Comparison of ENCODE assay signal across 8 mouse cellular contexts in genomic region chr9:31281663-31282015, GRCm38 (mm10). TPM values are rescaled to one million over a fixed set of nuclear protein-coding genes. Genes with fewer than 3 reads are reported as not detected.
A peak's percentile ranks its signal among the peaks of the same experiment; 100 is the strongest.
DNase-seq lines count a peak whose midpoint lies in the region; ATAC-seq and TF ChIP-seq lines count a peak whose summit lies in the region.

No protein-coding gene starts in this region.

- peak overlapping the region; percentile 87 for H3K4me3 ChIP-seq in left cerebral cortex, adult 2 months
- H3K4me3 ChIP-seq in heart, postnatal 0 days (ENCODE audit: low read depth, low read length): peak overlapping the region; percentile 77
- H3K4me3 ChIP-seq in liver, embryonic 12.5 days: peak overlapping the region; percentile 83
- H3K4me3 ChIP-seq in neural tube, embryonic 12.5 days: peak overlapping the region; percentile 84

- TF ChIP-seq EP300 in heart, postnatal 0 days (IDR thresholded peaks at IDR 0.05; ENCODE audit: low read depth): 0 out of 2 replicates have a peak, but pooled peaks have one; percentile 3

- intact Hi-C loops in left cerebral cortex, adult 2 months (cut with DNase I): loop anchor here (1.0 to 10.0 kb wide), 4 partner anchors 66 to 251 kb away; partner anchors contain the start of genes Aplp2 and Zbtb44
- intact Hi-C loops in left cerebral cortex, postnatal 14 days (cut with DNase I): loop anchor here (1.0 to 5.0 kb wide), 3 partner anchors 65 to 119 kb away; no protein-coding TSS in a partner anchor

- peak overlapping the region; percentile 89 for H3K9ac ChIP-seq in heart, postnatal 0 days (replicated peaks; ENCODE audit: low read depth, low read length)
- H3K9ac ChIP-seq in liver, embryonic 12.5 days: peak overlapping the region; percentile 98
- peak overlapping the region; percentile 95 for H3K9ac ChIP-seq in neural tube, embryonic 12.5 days

- H3K4me2 ChIP-seq in heart, postnatal 0 days (ENCODE audit: low read depth, low read length): peak overlapping the region; percentile 84
- peak overlapping the region; percentile 82 for H3K4me2 ChIP-seq in liver, embryonic 12.5 days
- H3K4me2 ChIP-seq in neural tube, embryonic 12.5 days (replicated peaks): peak overlapping the region; percentile 66

- ATAC-seq in heart, postnatal 0 days (ENCODE audit: insufficient read depth, low read depth): no peak
- ATAC-seq in liver, embryonic 12.5 days: no peak
- ATAC-seq in neural tube, embryonic 12.5 days (ENCODE audit: low FRiP score, low read depth): no peak

- H3K27me3 ChIP-seq in heart, postnatal 0 days (ENCODE audit: control insufficient read depth, insufficient read depth, low read length): no peaks in the 10 kb centered on the region
- no peaks in the 10 kb centered on the region for H3K27me3 ChIP-seq in liver, embryonic 12.5 days (replicated peaks)
- no peaks in the 10 kb centered on the region for H3K27me3 ChIP-seq in neural tube, embryonic 12.5 days (replicated peaks)

- no peak for TF ChIP-seq CTCF in left cerebral cortex, adult 2 months (IDR thresholded peaks at IDR 0.05)
- TF ChIP-seq CTCF in heart, postnatal 0 days (IDR thresholded peaks at IDR 0.05; ENCODE audit: low read depth): no peak

- no peak for DNase-seq in left cerebral cortex, adult 2 months (ENCODE audit: extremely low spot score in 1 of 2, low spot score in 2 of 2)
- no peak for DNase-seq in left cerebral cortex, postnatal 14 days (ENCODE audit: low spot score in 2 of 2)
- DNase-seq in cerebellum, postnatal 14 days: peak; percentile 61 to 63
- peak; percentile 32 for DNase-seq in heart, postnatal 0 days (ENCODE audit: low spot score)
- DNase-seq in frontal cortex, postnatal 14 days (ENCODE audit: low spot score in 2 of 2): no peak
- no peak for DNase-seq in ovary, postnatal 10 days (ENCODE audit: low spot score)

- peak overlapping the region; percentile 100 for H3K27ac ChIP-seq in left cerebral cortex, adult 2 months
- peak overlapping the region; percentile 99 for H3K27ac ChIP-seq in heart, postnatal 0 days (ENCODE audit: low read depth)
- peak overlapping the region; percentile 98 for H3K27ac ChIP-seq in liver, embryonic 12.5 days
- peak overlapping the region; percentile 98; the same call in 1 of the 2 replicates for H3K27ac ChIP-seq in neural tube, embryonic 12.5 days

- 8% methylated on average over 11 of the region's 11 CpGs for WGBS in heart, postnatal 0 days
- 11% methylated on average over 11 of the region's 11 CpGs for WGBS in liver, embryonic 12.5 days (ENCODE audit: insufficient replicate concordance)
- whole genome bisulfite sequencing in neural tube, embryonic 12.5 days: 5% methylated on average over 11 of the region's 11 CpGs

- no peaks in the 10 kb centered on the region for H3K9me3 ChIP-seq in heart, postnatal 0 days (replicated peaks; ENCODE audit: control insufficient read depth, low read length)
- no peaks in the 10 kb centered on the region for H3K9me3 ChIP-seq in liver, embryonic 12.5 days (replicated peaks)
- H3K9me3 ChIP-seq in neural tube, embryonic 12.5 days: no peaks in the 10 kb centered on the region

- peaks cover 7% of the 10 kb centered on the region; the same call in 1 of the 2 replicates for H3K4me1 ChIP-seq in heart, postnatal 0 days (ENCODE audit: control insufficient read depth, insufficient read depth)
- H3K4me1 ChIP-seq in liver, embryonic 12.5 days: peaks cover 63% of the 10 kb centered on the region
- peaks cover 20% of the 10 kb centered on the region for H3K4me1 ChIP-seq in neural tube, embryonic 12.5 days

- no peaks in the 10 kb centered on the region for H3K36me3 ChIP-seq in heart, postnatal 0 days (replicated peaks; ENCODE audit: control insufficient read depth, insufficient read depth, low read length)
- 0 out of 2 replicates have a peak, but pooled peaks cover 4% of the 10 kb centered on the region for H3K36me3 ChIP-seq in liver, embryonic 12.5 days
- peaks cover 2% of the 10 kb centered on the region; the same call in 1 of the 2 replicates for H3K36me3 ChIP-seq in neural tube, embryonic 12.5 days

RNA-seq across cellular contexts. Expression of gene Prdm10, which starts 1.3 kb away (rescaled TPM):
- 10 to 100 TPM; 23.1 to 24.5 TPM for total RNA-seq in left cerebral cortex, adult 2 months (2021)
- 10 to 100 TPM; 17.3 to 21.2 TPM for total RNA-seq in left cerebral cortex, postnatal 14 days (2021)
- 2.6 and 5.8 TPM in 2 replicates for total RNA-seq in heart, postnatal 0 days (2014; rRNA removed; ENCODE audit: low replicate concordance)
- 1.2 and 1.3 TPM in 2 replicates for polyA plus RNA-seq in heart, postnatal 0 days (2015; fragmentation: Nextera tagmentation; extraction: Ambion mirVana)
- 4.1 and 4.7 TPM in 2 replicates for polyA plus RNA-seq in liver, embryonic 12.5 days (2016; fragmentation: Nextera tagmentation; extraction: Ambion mirVana)
- 6.5 and 8.0 TPM in 2 replicates for polyA plus RNA-seq in neural tube, embryonic 12.5 days (2016; fragmentation: Nextera tagmentation; extraction: Ambion mirVana)

Comparison
In these comparisons a context has a peak if more than half of its experiments do, and no peak if none do; other contexts are left out.
1. DNase-seq: peak in cerebellum, postnatal 14 days (2 of 2) and heart, postnatal 0 days (single experiment); none in left cerebral cortex, adult 2 months (0 of 2), left cerebral cortex, postnatal 14 days (0 of 2), frontal cortex, postnatal 14 days (0 of 2) and ovary, postnatal 10 days (single experiment).
2. Peak in every context shown above with its lines, with median percentiles within 50 percentile points of each other: H3K27ac ChIP-seq, H3K4me3 ChIP-seq, H3K4me2 ChIP-seq and H3K9ac ChIP-seq.